Mouse (Mus musculus) stomach, embryonic 15.5 days (tissue): ENCODE measurements around the gene 1700001O22Rik. TPM values are rescaled to one million over a fixed set of nuclear protein-coding genes. Genes with fewer than 3 reads are reported as not detected.
A peak's percentile ranks its signal among the peaks of the same experiment; 100 is the strongest.

Experiments
- ATAC-seq: fragments of 200-750 bp; cut with Nextera tagmentation; 2 replicates; pipeline ENCODE4 v1.8.0; 2017; ENCODE audit warnings: low read depth, moderate number of reproducible peaks, moderate TSS enrichment; ENCODE audit not compliant: insufficient read depth, low FRiP score
- H3K27ac ChIP-seq: fragments of 300-500 bp; sonication (generic); 2 replicates; pipeline ENCODE4 v1.5.1; 2015; ENCODE audit warnings: mild to moderate bottlenecking, inconsistent platforms
- H3K27me3 ChIP-seq: fragments of 300-500 bp; sonication (generic); replicated peaks from 2 replicates; pipeline ENCODE4 v1.6.1; 2015; ENCODE audit warnings: inconsistent platforms
- H3K36me3 ChIP-seq: fragments of 300-500 bp; sonication (generic); 2 replicates; pipeline ENCODE4 v1.6.1; 2015; ENCODE audit warnings: inconsistent platforms
- H3K4me1 ChIP-seq: fragments of 300-500 bp; sonication (generic); 2 replicates; pipeline ENCODE4 v1.6.1; 2015; ENCODE audit warnings: inconsistent platforms
- H3K4me2 ChIP-seq: fragments of 300-500 bp; sonication (generic); 2 replicates; pipeline ENCODE4 v1.6.1; 2015; ENCODE audit warnings: mild to moderate bottlenecking, inconsistent platforms
- H3K4me3 ChIP-seq: fragments of 300-500 bp; sonication (generic); replicated peaks from 2 replicates; pipeline ENCODE4 v1.5.1; 2015; ENCODE audit warnings: inconsistent platforms
- H3K9ac ChIP-seq: fragments of 300-500 bp; sonication (generic); 2 replicates; pipeline ENCODE4 v1.6.1; 2015; ENCODE audit warnings: inconsistent platforms
- H3K9me3 ChIP-seq: fragments of 300-500 bp; sonication (generic); 2 replicates; pipeline ENCODE4 v1.6.1; 2016; ENCODE audit warnings: inconsistent platforms
- WGBS: fragments of 180-500 bp; shearing (Covaris S2); methylation state at CpG from one replicate; pipeline ENCODE4 v1.1.7; 2015; 5-methylcytosine and 5-hydroxymethylcytosine counted together
- polyA plus RNA-seq: library from polyadenylated mRNA; unstranded; fragments of >200 nt; fragmentation: Nextera tagmentation; extraction: Ambion mirVana; gene quantifications from 2 replicates; pipeline ENCODE4 v1.2.1, GENCODE M21; 2015

1700001O22Rik gene
- polyA plus RNA-seq, 1 experiment from 2014 or later: 2.9 TPM

- ATAC-seq: no peak
- Histone ChIP-seq H3K4me1 (peaks cover 30% of the 10 kb centered on the region), H3K4me2 (peak overlapping the region; percentile 37; the same call in 1 of the 2 replicates), H3K36me3 (no peaks in the 10 kb centered on the region), H3K27ac (peak overlapping the region; percentile 95), H3K9me3 (no peaks in the 10 kb centered on the region), H3K9ac (no peak overlapping the region), H3K27me3 (no peaks in the 10 kb centered on the region), H3K4me3 (peak overlapping the region; percentile 8; the same call in 1 of the 2 replicates)
- 43% methylated on average over 4 of the region's 4 CpGs for WGBS
These were observed 44.4 kb downstream of the 1700001O22Rik start for GRCm38 (mm10) chr2:30759088-30759374.

GRCm38 (mm10) chr2:30758341-30759087 is 44.9 kb downstream of the 1700001O22Rik start:
- H3K27me3 ChIP-seq: no peaks in the 10 kb centered on the region
- ATAC-seq: peak; percentile 89
- H3K27ac ChIP-seq: peak overlapping the region; percentile 95
- WGBS: 6% methylated on average over 17 of the region's 17 CpGs
- no peak overlapping the region for H3K9ac ChIP-seq
- no peaks in the 10 kb centered on the region for H3K9me3 ChIP-seq
- no peaks in the 10 kb centered on the region for H3K36me3 ChIP-seq
- H3K4me2 ChIP-seq: peak overlapping the region; percentile 37
- peak overlapping the region; percentile 8 for H3K4me3 ChIP-seq
- peaks cover 32% of the 10 kb centered on the region for H3K4me1 ChIP-seq

- Histone ChIP-seq H3K36me3 (no peaks in the 10 kb centered on the region), H3K9me3 (no peaks in the 10 kb centered on the region), H3K4me3 (no peak overlapping the region), H3K4me2 (no peak overlapping the region), H3K27me3 (no peaks in the 10 kb centered on the region), H3K27ac (peak overlapping the region; percentile 95; the same call in 1 of the 2 replicates), H3K4me1 (peaks cover 37% of the 10 kb centered on the region), H3K9ac (no peak overlapping the region)
- no peak for ATAC-seq
- WGBS: 78% methylated on average over 10 of the region's 10 CpGs
These were observed 46.3 kb downstream of the 1700001O22Rik start for GRCm38 (mm10) chr2:30756962-30757715.

GRCm38 (mm10) chr2:30755985-30756765 is 47.3 kb downstream of the 1700001O22Rik start:
- Histone ChIP-seq H3K9me3 (no peaks in the 10 kb centered on the region), H3K4me3 (no peak overlapping the region), H3K4me1 (peaks cover 37% of the 10 kb centered on the region), H3K36me3 (no peaks in the 10 kb centered on the region), H3K9ac (no peak overlapping the region), H3K4me2 (no peak overlapping the region), H3K27ac (no peak overlapping the region), H3K27me3 (no peaks in the 10 kb centered on the region)
- 85% methylated on average over 6 of the region's 6 CpGs for WGBS
- no peak for ATAC-seq

GRCm38 (mm10) chr2:30754831-30755230 is 48.6 kb downstream of the 1700001O22Rik start:
- H3K4me3 ChIP-seq: no peak overlapping the region
- no peak overlapping the region for H3K4me2 ChIP-seq
- no peaks in the 10 kb centered on the region for H3K36me3 ChIP-seq
- H3K27me3 ChIP-seq: no peaks in the 10 kb centered on the region
- no peak overlapping the region for H3K27ac ChIP-seq
- no peak for ATAC-seq
- peaks cover 31% of the 10 kb centered on the region for H3K4me1 ChIP-seq
- no peaks in the 10 kb centered on the region for H3K9me3 ChIP-seq
- whole genome bisulfite sequencing: 76% methylated on average over 3 of the region's 3 CpGs
- no peak overlapping the region for H3K9ac ChIP-seq

- 26% methylated on average over 18 of the region's 18 CpGs for WGBS
- peaks cover 15% of the 10 kb centered on the region for H3K4me1 ChIP-seq
- ATAC-seq: peak; percentile 57
- no peaks in the 10 kb centered on the region for H3K36me3 ChIP-seq
- H3K4me2 ChIP-seq: no peak overlapping the region
- peak overlapping the region; percentile 49 for H3K27ac ChIP-seq
- H3K27me3 ChIP-seq: no peaks in the 10 kb centered on the region
- no peaks in the 10 kb centered on the region for H3K9me3 ChIP-seq
- no peak overlapping the region for H3K4me3 ChIP-seq
- no peak overlapping the region; the same call in 1 of the 2 replicates for H3K9ac ChIP-seq
These were observed 50.2 kb downstream of the 1700001O22Rik start for GRCm38 (mm10) chr2:30753219-30753618.

GRCm38 (mm10) chr2:30752471-30752870 is 51.0 kb downstream of the 1700001O22Rik start:
- Histone ChIP-seq H3K9me3 (no peaks in the 10 kb centered on the region), H3K36me3 (no peaks in the 10 kb centered on the region), H3K27me3 (no peaks in the 10 kb centered on the region), H3K4me1 (peaks cover 8% of the 10 kb centered on the region; the same call in 1 of the 2 replicates), H3K4me3 (no peak overlapping the region), H3K4me2 (no peak overlapping the region), H3K27ac (no peak overlapping the region), H3K9ac (no peak overlapping the region)
- ATAC-seq: no peak
- 95% methylated on average over 5 of the region's 5 CpGs for WGBS

- WGBS: 62% methylated on average over 5 of the region's 5 CpGs
- ATAC-seq: no peak
- Histone ChIP-seq H3K4me3 (no peak overlapping the region), H3K27me3 (no peaks in the 10 kb centered on the region), H3K4me1 (peaks cover 8% of the 10 kb centered on the region; the same call in 1 of the 2 replicates), H3K4me2 (no peak overlapping the region), H3K27ac (no peak overlapping the region), H3K36me3 (no peaks in the 10 kb centered on the region), H3K9me3 (no peaks in the 10 kb centered on the region), H3K9ac (no peak overlapping the region)
These were observed 53.4 kb downstream of the 1700001O22Rik start for GRCm38 (mm10) chr2:30750025-30750424.

- no peaks in the 10 kb centered on the region for H3K9me3 ChIP-seq
- H3K27me3 ChIP-seq: no peaks in the 10 kb centered on the region
- WGBS: 69% methylated on average over 4 of the region's 4 CpGs
- no peak for ATAC-seq
- no peak overlapping the region for H3K4me3 ChIP-seq
- no peak overlapping the region for H3K9ac ChIP-seq
- H3K36me3 ChIP-seq: no peaks in the 10 kb centered on the region
- H3K4me1 ChIP-seq: peaks cover 15% of the 10 kb centered on the region
- no peak overlapping the region for H3K27ac ChIP-seq
- H3K4me2 ChIP-seq: no peak overlapping the region
These were observed 55.8 kb downstream of the 1700001O22Rik start for GRCm38 (mm10) chr2:30747602-30748162.
